Mouse (Mus musculus) midbrain, embryonic 14.5 days (tissue): Measurements from ENCODE around the gene Tsc22d2. TPM values are rescaled to one million over a fixed set of nuclear protein-coding genes. Genes with fewer than 3 reads are reported as not detected.
"Not testable (repeated sequence)": the region's sequence is repeated elsewhere in the genome, so short reads cannot be mapped to it uniquely, and the experiment has no call there.

Source experiments
- ATAC-seq: fragments of 200-750 bp; cut with Nextera tagmentation; 2 replicates; pipeline ENCODE4 v1.8.0; 2017; ENCODE audit warnings: moderate number of reproducible peaks, moderate library complexity; ENCODE audit not compliant: low FRiP score, low TSS enrichment
- DNase-seq: peaks from one replicate; pipeline ENCODE4 v3.0.0-alpha.2; 2015
- H3K27ac ChIP-seq: fragments of 300-500 bp; sonication (generic); replicated peaks from 2 replicates; pipeline ENCODE4 v1.5.1; 2014; ENCODE audit warnings: mild to moderate bottlenecking, low read depth, low read length, moderate library complexity
- H3K27me3 ChIP-seq: fragments of 300-500 bp; sonication (generic); 2 replicates; pipeline ENCODE4 v1.6.1; 2014; ENCODE audit warnings: low read length, control low read depth, mixed read lengths; ENCODE audit not compliant: control insufficient read depth, insufficient read depth
- H3K36me3 ChIP-seq: fragments of 300-500 bp; sonication (generic); 2 replicates; pipeline ENCODE4 v1.6.1; 2014; ENCODE audit warnings: low read length, control low read depth; ENCODE audit not compliant: control insufficient read depth, insufficient read depth
- H3K4me1 ChIP-seq: fragments of 300-500 bp; sonication (generic); 2 replicates; pipeline ENCODE4 v1.6.1; 2014; ENCODE audit warnings: mild to moderate bottlenecking, antibody characterized with exemption, low read length, control low read depth; ENCODE audit not compliant: control insufficient read depth, insufficient read depth
- H3K4me2 ChIP-seq: fragments of 300-500 bp; sonication (generic); 2 replicates; pipeline ENCODE4 v1.6.1; 2014; ENCODE audit warnings: mild to moderate bottlenecking, low read length, moderate library complexity
- H3K4me3 ChIP-seq: fragments of 300-500 bp; sonication (generic); replicated peaks from 2 replicates; pipeline ENCODE4 v1.5.1; 2014; ENCODE audit warnings: low read depth, low read length
- H3K9ac ChIP-seq: fragments of 300-500 bp; sonication (generic); replicated peaks from 2 replicates; pipeline ENCODE4 v1.6.1; 2014; ENCODE audit warnings: mild to moderate bottlenecking, low read length, moderate library complexity
- H3K9me3 ChIP-seq: fragments of 300-500 bp; sonication (generic); 2 replicates; pipeline ENCODE4 v1.6.1; 2016; ENCODE audit warnings: low read length, control low read depth, mixed read lengths; ENCODE audit not compliant: control insufficient read depth
- WGBS: fragments of 180-500 bp; shearing (Covaris S2); extraction: QIAGEN DNeasy Blood & Tissue Kit; methylation state at CpG from one replicate; pipeline ENCODE4 v1.1.7; 2014; 5-methylcytosine and 5-hydroxymethylcytosine counted together
- polyA plus RNA-seq: library from polyadenylated mRNA; unstranded; fragments of >200 nt; fragmentation: Nextera tagmentation; extraction: Ambion mirVana; gene quantifications from 2 replicates; pipeline ENCODE4 v1.2.1, GENCODE M21; 2014

The Tsc22d2 gene
- polyA plus RNA-seq, 1 experiment from 2014 or later, result 14.5 TPM

DNA sequence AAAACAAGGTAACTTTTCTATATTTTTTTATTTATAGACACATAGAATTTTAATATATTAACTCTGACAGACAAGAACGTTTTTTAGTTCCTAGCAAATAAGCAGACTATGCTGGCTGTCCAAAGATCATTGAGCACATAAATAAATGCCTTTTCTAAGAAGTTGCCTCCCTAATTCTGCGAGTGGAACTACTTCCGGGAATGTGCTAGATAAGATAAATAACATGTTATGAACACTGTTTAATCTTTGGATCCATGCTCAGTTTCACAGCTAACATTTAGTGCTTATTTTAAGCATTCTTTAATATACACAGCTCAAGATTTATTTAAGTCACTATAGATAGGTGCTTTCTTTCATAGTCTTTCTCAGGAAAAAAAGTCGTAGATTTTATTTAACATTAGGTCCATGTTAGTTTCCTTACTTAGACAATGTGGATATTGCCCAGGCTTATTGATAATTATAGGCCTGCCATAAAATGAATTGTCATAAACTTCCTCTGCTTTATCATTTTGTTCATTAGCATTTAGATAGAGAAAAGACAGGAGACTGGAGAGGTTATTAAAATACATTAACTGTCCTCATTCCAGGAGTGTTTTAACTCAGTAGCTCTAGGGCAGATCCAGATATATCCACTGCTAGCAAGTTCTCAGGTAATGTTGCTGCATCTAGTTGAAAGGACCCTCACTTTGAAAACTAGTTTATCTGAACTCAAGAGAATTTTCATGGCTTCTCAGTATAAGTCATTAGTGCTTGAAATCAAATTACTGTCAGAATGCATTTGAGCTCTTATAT, 40.1 kb downstream of the Tsc22d2 start:
- ATAC-seq, result no peak
- DNase-seq, result no peak
- no peak overlapping the region for H3K4me2 ChIP-seq
- no peaks in the 10 kb centered on the region for H3K4me1 ChIP-seq
- WGBS, result 89% methylated on average over 4 of the region's 4 CpGs
- peaks cover 3% of the 10 kb centered on the region; the same call in 1 of the 2 replicates for H3K36me3 ChIP-seq
- no peak overlapping the region for H3K4me3 ChIP-seq
- H3K9me3 ChIP-seq, result no peaks in the 10 kb centered on the region
- H3K9ac ChIP-seq, result no peak overlapping the region
- H3K27ac ChIP-seq, result no peak overlapping the region
- no peaks in the 10 kb centered on the region for H3K27me3 ChIP-seq

DNA sequence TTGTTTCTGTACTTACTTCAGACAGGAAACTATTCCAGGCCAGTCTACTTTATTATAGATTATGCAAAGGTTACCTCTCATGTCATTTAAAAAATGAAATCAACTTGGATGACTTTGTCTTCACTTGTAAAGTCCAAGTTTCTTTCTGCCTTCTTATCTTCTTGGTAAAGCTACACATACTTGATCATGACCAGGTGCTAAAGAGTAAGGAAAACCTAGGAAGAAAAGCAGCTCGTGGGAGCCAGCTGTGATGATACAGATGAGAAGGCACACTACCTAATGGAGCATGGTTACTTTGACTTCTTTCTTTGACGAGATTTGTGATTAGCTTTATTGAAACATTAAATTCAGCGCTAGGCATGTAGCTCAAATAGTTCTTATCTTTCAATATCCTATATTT, 40.7 kb downstream of the Tsc22d2 start:
- Histone ChIP-seq H3K9me3 (no peaks in the 10 kb centered on the region), H3K4me2 (no peak overlapping the region), H3K9ac (no peak overlapping the region), H3K36me3 (peaks cover 7% of the 10 kb centered on the region), H3K4me3 (no peak overlapping the region), H3K4me1 (no peaks in the 10 kb centered on the region), H3K27ac (no peak overlapping the region), H3K27me3 (no peaks in the 10 kb centered on the region)
- ATAC-seq (no peak), DNase-seq (no peak)
- 80% methylated on average over 3 of the region's 3 CpGs for WGBS

DNA sequence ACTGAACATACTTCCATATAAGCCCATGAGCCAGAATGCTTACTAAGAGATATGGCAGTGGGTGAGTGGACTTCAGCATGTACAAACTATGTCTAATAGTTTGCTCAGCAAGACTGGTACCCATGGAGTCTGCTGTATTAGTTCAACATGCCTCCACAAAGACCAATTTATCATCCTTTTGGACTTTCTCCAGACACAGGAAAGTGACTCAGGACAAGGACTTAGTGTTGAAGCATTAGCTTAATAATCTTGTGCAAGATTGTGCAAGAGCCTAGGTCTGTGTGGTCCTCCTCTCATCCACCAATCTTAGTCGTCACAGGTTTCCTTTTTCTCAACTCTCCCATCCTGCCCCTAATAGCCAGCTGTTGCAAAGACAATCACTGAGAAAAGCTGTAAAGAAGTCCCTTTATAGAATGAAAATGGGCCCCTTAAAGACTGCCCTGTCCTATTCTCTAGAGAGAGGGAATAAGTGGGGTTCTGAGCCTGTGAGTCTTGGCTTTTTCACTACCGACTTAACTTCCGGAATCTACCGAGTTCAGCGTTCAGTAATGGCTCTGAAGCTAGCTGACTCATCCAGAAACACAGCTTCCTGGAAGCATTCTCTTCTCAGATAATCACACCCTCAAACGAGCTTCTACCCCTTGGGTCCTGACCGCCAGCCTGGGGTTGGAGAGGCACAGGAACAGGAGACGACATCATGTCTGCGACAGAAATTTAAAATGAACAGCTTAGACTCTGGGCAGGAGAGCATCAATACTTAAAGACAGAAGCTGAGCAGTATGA, 55.3 kb downstream of the Tsc22d2 start:
- H3K27ac ChIP-seq, result no peak overlapping the region
- no peak for ATAC-seq
- no peak for DNase-seq
- no peak overlapping the region for H3K4me2 ChIP-seq
- H3K36me3 ChIP-seq, result no peaks in the 10 kb centered on the region
- H3K9ac ChIP-seq, result no peak overlapping the region
- no peaks in the 10 kb centered on the region for H3K9me3 ChIP-seq
- no peaks in the 10 kb centered on the region for H3K27me3 ChIP-seq
- no peak overlapping the region for H3K4me3 ChIP-seq
- H3K4me1 ChIP-seq, result no peaks in the 10 kb centered on the region
- WGBS, result 85% methylated on average over 9 of the region's 9 CpGs

DNA sequence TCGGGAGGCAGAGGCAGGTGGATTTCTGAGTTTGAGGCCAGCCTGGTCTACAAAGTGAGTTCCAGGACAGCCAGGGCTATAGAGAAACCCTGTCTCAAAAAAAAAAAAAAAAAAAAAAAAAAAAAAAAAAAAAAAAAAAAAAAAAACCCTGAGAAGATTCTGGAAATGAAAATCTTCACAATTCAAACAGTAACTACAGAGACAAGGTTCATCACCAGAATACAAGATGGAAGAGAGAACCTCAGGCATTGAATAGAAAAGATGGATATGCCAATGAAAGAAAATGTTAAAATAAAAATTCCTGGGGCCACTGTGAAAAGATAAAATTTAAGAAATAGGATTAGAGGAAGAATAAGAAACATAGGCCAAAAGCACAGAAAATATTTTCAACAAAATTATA, 60.8 kb downstream of the Tsc22d2 start:
- not testable (repeated sequence) for H3K36me3 ChIP-seq, H3K4me3 ChIP-seq, H3K9ac ChIP-seq, H3K27ac ChIP-seq, DNase-seq, ATAC-seq, H3K4me1 ChIP-seq, H3K4me2 ChIP-seq, H3K9me3 ChIP-seq, H3K27me3 ChIP-seq
- WGBS, result 89% methylated on average over 1 of the region's 1 CpGs

DNA sequence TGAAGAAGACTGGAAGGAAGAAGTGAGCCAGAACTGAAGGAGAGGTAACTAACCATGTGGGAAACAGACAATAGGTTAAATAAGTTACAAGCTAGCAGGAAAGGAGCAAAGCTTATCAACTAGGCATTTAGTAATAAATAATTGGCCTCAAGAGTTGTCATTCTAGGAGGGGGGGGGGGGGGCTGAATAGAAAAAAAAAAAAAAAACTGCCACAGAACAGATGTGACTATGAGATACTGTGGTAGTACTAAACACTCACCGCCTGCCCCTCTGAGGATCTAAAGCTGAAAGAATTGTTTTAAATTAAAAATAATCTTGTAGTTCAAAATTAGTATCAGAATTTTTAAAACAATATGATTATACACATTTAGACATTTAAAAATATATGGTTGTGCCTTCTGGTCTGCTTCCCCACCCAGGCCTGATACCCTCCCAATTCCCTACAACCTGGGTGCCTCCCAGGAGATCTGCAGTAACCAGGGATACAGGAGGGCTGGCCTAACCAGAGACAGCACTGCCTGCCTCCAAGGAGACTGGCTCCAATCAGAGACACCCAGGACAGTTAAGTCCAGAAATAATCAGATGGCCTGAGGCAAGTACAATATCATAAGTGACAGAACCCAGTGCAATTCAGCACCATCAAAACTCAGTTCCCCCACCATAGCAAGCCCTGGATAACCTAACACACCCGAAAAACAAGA, 64.4 kb downstream of the Tsc22d2 start:
- H3K4me1 ChIP-seq, result no peaks in the 10 kb centered on the region
- ATAC-seq, result no peak
- WGBS, result 88% methylated on average over 2 of the region's 2 CpGs

DNA sequence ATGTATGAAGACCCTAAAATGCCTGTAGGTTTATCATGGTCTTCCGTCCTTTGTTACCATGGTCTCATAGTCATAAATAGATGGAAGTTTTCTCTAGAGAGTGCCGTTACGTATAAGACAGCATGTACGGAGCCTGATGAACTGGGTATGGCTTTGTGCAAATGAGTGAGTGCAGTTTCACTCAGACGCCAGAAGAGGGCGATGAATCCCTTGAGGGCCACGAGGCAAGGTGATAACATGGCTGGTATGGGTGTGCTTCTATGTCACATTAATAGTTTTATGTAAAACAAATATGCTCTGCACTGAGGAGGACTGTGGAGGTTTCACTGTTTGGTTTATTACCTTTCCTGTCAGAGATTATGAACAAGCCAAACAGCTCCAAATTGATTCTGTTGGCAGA, 71.4 kb downstream of the Tsc22d2 start:
- 69% methylated on average over 7 of the region's 7 CpGs for WGBS
- H3K27me3 ChIP-seq, result no peaks in the 10 kb centered on the region
- DNase-seq (no peak), ATAC-seq (no peak)
- H3K9ac ChIP-seq, result no peak overlapping the region
- H3K9me3 ChIP-seq, result no peaks in the 10 kb centered on the region
- H3K27ac ChIP-seq, result no peak overlapping the region
- H3K4me3 ChIP-seq, result no peak overlapping the region
- no peak overlapping the region for H3K4me2 ChIP-seq
- H3K4me1 ChIP-seq, result no peaks in the 10 kb centered on the region
- no peaks in the 10 kb centered on the region for H3K36me3 ChIP-seq

More for the DNA sequence above, 64.4 kb downstream of the Tsc22d2 start:
- Histone ChIP-seq H3K36me3 (no peaks in the 10 kb centered on the region), H3K4me3 (no peak overlapping the region), H3K27ac (no peak overlapping the region), H3K9me3 (no peaks in the 10 kb centered on the region), H3K4me2 (no peak overlapping the region), H3K9ac (no peak overlapping the region), H3K27me3 (no peaks in the 10 kb centered on the region)
- no peak for DNase-seq

DNA sequence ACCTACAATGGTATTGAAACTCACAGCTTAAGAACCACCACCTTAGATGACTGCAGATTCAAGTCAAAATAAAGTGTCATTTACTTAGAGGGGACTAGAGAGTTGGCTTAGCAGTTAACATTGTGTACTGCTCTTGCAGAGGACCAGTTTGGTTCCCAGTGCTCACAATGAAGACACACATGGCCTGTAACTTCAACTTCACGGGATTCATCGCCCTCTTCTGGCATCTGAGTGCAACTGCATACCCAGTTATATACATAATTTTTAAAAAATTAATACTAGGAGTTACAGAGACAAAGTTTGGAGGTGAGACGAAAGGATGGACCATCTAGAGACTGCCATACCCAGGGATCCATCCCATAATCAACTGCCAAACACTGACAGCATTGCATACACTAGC, 72.6 kb downstream of the Tsc22d2 start:
- no peak overlapping the region for H3K4me3 ChIP-seq
- H3K9ac ChIP-seq, result no peak overlapping the region
- no peaks in the 10 kb centered on the region for H3K4me1 ChIP-seq
- H3K4me2 ChIP-seq, result no peak overlapping the region
- no peaks in the 10 kb centered on the region for H3K27me3 ChIP-seq
- WGBS, result 76% methylated on average over 3 of the region's 3 CpGs
- no peaks in the 10 kb centered on the region for H3K36me3 ChIP-seq
- no peak for DNase-seq
- no peak overlapping the region for H3K27ac ChIP-seq
- no peak for ATAC-seq
- no peaks in the 10 kb centered on the region for H3K9me3 ChIP-seq

DNA sequence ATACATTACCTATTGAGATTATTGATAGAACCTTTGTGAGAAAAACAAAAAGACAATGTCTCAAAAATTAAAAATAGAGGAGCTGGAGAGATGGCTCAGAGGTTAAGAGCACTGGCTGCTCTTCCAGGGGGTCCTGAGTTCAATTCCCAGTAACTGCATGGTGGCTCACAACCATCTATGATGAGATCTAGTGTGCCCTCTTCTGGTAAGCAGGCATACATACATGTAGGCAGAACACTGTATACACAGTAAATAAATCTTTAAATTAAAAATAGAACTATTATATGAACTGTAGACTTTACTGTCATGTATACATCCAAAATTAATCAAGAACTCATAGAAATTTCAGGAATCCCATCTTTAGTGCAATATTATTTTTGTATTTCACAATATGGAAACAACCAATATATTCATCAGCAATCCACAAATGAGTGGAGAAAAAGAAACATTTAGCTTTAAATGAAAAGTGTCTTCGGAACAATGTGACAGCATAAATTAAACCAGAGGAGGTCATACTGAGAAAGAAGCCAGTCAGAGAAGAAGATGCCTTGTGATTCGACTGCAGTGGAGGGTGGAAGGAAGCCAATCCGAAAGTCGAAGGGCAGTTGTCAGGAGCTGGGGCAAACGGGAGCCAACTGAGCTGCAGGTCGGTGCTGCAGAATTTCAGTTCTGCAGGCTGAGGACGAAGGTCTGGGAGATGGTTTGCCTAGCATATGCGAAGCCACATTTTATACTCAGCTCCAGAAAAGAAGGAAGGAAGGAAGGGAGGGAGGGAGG, 73.7 kb downstream of the Tsc22d2 start:
- ATAC-seq (no peak), DNase-seq (no peak)
- no peaks in the 10 kb centered on the region for H3K36me3 ChIP-seq
- H3K4me1 ChIP-seq, result no peaks in the 10 kb centered on the region
- no peak overlapping the region for H3K4me2 ChIP-seq
- no peaks in the 10 kb centered on the region for H3K27me3 ChIP-seq
- no peaks in the 10 kb centered on the region for H3K9me3 ChIP-seq
- H3K27ac ChIP-seq, result no peak overlapping the region
- no peak overlapping the region for H3K9ac ChIP-seq
- H3K4me3 ChIP-seq, result no peak overlapping the region
- 78% methylated on average over 8 of the region's 8 CpGs for WGBS
